Comparison of ENCODE assay signal across 23 mouse cellular contexts in the genomic region with DNA sequence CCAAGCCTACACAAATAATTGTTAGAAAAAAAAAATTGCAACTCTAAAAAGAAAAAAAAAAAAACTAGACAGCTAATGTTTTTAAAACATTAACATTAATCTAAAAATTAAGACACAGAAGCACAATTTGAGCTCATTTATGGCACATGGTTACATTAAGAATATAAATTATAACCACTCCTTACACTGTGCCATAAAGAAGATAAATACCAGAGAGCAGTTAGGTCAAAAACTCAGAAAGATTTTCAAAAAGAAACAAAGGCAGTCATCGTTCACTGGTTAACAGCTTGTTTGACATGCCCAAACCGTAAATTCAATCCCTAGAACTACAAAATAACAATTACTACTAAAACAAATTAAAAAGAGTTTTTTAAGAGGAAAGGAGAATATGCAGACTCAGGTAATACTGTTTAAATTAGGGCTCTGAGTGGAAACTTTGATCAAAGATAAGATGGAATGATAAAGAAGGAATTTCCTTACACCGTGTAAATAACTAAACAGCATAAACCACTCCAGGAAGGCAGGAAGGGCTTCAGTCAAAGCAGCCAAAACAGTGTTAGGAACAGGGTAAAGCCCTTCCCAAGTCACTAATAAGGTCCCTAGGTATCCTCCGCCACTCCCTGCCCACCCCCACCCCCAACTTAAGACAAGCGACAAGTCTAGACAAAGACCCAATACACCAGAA.
DNase-seq lines count a peak whose midpoint lies in the region; ATAC-seq and TF ChIP-seq lines count a peak whose summit lies in the region.
"Had no signal": no experiment of that assay in that cellular context is flagged by ENCODE, and none has a peak within 500 bp of the region (broad histone marks: within the 10 kb centered on the region; RNA-seq: fewer than 3 reads in every experiment).

No protein-coding gene starts in this region.

- no peak overlapping the region for H3K9ac ChIP-seq in kidney, embryonic 15.5 days
- H3K9ac ChIP-seq in kidney, postnatal 0 days (ENCODE audit: low read depth, low read length) = no peak overlapping the region
- no peak overlapping the region for H3K9ac ChIP-seq in lung, postnatal 0 days (replicated peaks; ENCODE audit: low read depth)
- H3K9ac ChIP-seq: embryonic facial prominence, embryonic 12.5 days; forebrain, embryonic 13.5 days; forebrain, embryonic 15.5 days had no signal

- H3K36me3 ChIP-seq in kidney, embryonic 15.5 days = no peaks in the 10 kb centered on the region
- no peaks in the 10 kb centered on the region for H3K36me3 ChIP-seq in kidney, postnatal 0 days (ENCODE audit: insufficient read depth, low read length)
- no peaks in the 10 kb centered on the region for H3K36me3 ChIP-seq in lung, postnatal 0 days (ENCODE audit: insufficient read depth, low read length)
- H3K36me3 ChIP-seq in limb, embryonic 10.5 days = no peaks in the 10 kb centered on the region
- H3K36me3 ChIP-seq: embryonic facial prominence, embryonic 12.5 days; forebrain, embryonic 15.5 days; G1E had no signal

- peak; percentile 52; the same call in 1 of the 2 replicates for TF ChIP-seq EP300 in lung, postnatal 0 days (IDR thresholded peaks at IDR 0.05)

- no peak for TF ChIP-seq CTCF in kidney, postnatal 0 days (IDR thresholded peaks at IDR 0.05; ENCODE audit: low read depth)
- no peak for TF ChIP-seq CTCF in lung, postnatal 0 days (IDR thresholded peaks at IDR 0.05)

- H3K27me3 ChIP-seq in kidney, embryonic 15.5 days = no peaks in the 10 kb centered on the region
- no peaks in the 10 kb centered on the region for H3K27me3 ChIP-seq in kidney, postnatal 0 days (ENCODE audit: insufficient read depth, low read length)
- no peaks in the 10 kb centered on the region for H3K27me3 ChIP-seq in lung, postnatal 0 days (replicated peaks; ENCODE audit: insufficient read depth, low read length)
- H3K27me3 ChIP-seq in limb, embryonic 10.5 days (ENCODE audit: low read depth, poor library complexity, severe bottlenecking) = no peaks in the 10 kb centered on the region
- H3K27me3 ChIP-seq: embryonic facial prominence, embryonic 12.5 days; forebrain, embryonic 13.5 days; forebrain, embryonic 15.5 days; Patski had no signal

- peak; percentile 49 for ATAC-seq in kidney, embryonic 15.5 days (replicated peaks; ENCODE audit: low FRiP score)
- no peak for ATAC-seq in kidney, postnatal 0 days (replicated peaks; ENCODE audit: low FRiP score, low read depth)
- no peak for ATAC-seq in lung, postnatal 0 days
- ATAC-seq: activated CD4-positive, CD25-positive, alpha-beta regulatory T cell, adult 4 months; forebrain, embryonic 13.5 days; forebrain, embryonic 15.5 days; Patski had no signal

- no peak overlapping the region for H3K4me2 ChIP-seq in kidney, embryonic 15.5 days
- no peak overlapping the region for H3K4me2 ChIP-seq in kidney, postnatal 0 days (ENCODE audit: low read length)
- no peak overlapping the region for H3K4me2 ChIP-seq in lung, postnatal 0 days (replicated peaks; ENCODE audit: low read depth, low read length)
- H3K4me2 ChIP-seq: embryonic facial prominence, embryonic 12.5 days; forebrain, embryonic 13.5 days; forebrain, embryonic 15.5 days had no signal

- WGBS in kidney, embryonic 15.5 days = 10% methylated on average over 5 of the region's 5 CpGs
- WGBS in kidney, postnatal 0 days = 11% methylated on average over 5 of the region's 5 CpGs
- WGBS in lung, postnatal 0 days = 19% methylated on average over 5 of the region's 5 CpGs
- WGBS in limb, embryonic 10.5 days = 15% methylated on average over 5 of the region's 5 CpGs

- H3K27ac ChIP-seq in kidney, embryonic 15.5 days = no peak overlapping the region
- no peak overlapping the region for H3K27ac ChIP-seq in kidney, postnatal 0 days
- H3K27ac ChIP-seq in lung, postnatal 0 days (ENCODE audit: low read length) = no peak overlapping the region
- peak overlapping the region; percentile 34; the same call in 1 of the 2 replicates for H3K27ac ChIP-seq in limb, embryonic 10.5 days
- H3K27ac ChIP-seq: embryonic facial prominence, embryonic 10.5 days; embryonic facial prominence, embryonic 12.5 days; forebrain, embryonic 13.5 days; forebrain, embryonic 15.5 days had no signal

- H3K4me3 ChIP-seq in kidney, embryonic 15.5 days (replicated peaks) = no peak overlapping the region
- no peak overlapping the region for H3K4me3 ChIP-seq in kidney, postnatal 0 days (replicated peaks; ENCODE audit: low read depth, low read length)
- no peak overlapping the region for H3K4me3 ChIP-seq in lung, postnatal 0 days (ENCODE audit: low read depth, low read length)
- H3K4me3 ChIP-seq in limb, embryonic 10.5 days = no peak overlapping the region
- H3K4me3 ChIP-seq: embryonic facial prominence, embryonic 10.5 days; embryonic facial prominence, embryonic 12.5 days; forebrain, embryonic 13.5 days; forebrain, embryonic 15.5 days had no signal

- no peak for DNase-seq in kidney, adult 8-10 months
- peak; percentile 68 for DNase-seq in kidney, postnatal 0 days (ENCODE audit: low spot score)
- DNase-seq in kidney, postnatal 10 days = no peak
- DNase-seq in lung, postnatal 0 days (ENCODE audit: low spot score) = no peak
- no peak for DNase-seq in lung, postnatal 4 days
- DNase-seq in limb, embryonic 10.5 days (ENCODE audit: low spot score) = no peak
- no peak for DNase-seq in urinary bladder, postnatal 4 days (ENCODE audit: low spot score in 2 of 2)
- DNase-seq: adrenal gland, adult 8-10 months; adrenal gland, postnatal 14 days; adrenal gland, postnatal 36 days; cerebellum, adult 11-12 months; cerebellum, adult 2 months; cerebellum, adult 9-10 months; cerebellum, postnatal 10 days; cerebellum, postnatal 25 days had no signal

- no peaks in the 10 kb centered on the region for H3K9me3 ChIP-seq in kidney, embryonic 15.5 days (replicated peaks)
- H3K9me3 ChIP-seq in kidney, postnatal 0 days (replicated peaks; ENCODE audit: low read length) = no peaks in the 10 kb centered on the region
- H3K9me3 ChIP-seq in lung, postnatal 0 days (ENCODE audit: low read length) = no peaks in the 10 kb centered on the region
- H3K9me3 ChIP-seq in limb, embryonic 10.5 days (replicated peaks) = no peaks in the 10 kb centered on the region
- H3K9me3 ChIP-seq: embryonic facial prominence, embryonic 12.5 days; forebrain, embryonic 15.5 days; G1E had no signal

- peaks cover 21% of the 10 kb centered on the region for H3K4me1 ChIP-seq in kidney, embryonic 15.5 days
- no peaks in the 10 kb centered on the region for H3K4me1 ChIP-seq in kidney, postnatal 0 days (replicated peaks; ENCODE audit: insufficient read depth, low read length)
- H3K4me1 ChIP-seq in lung, postnatal 0 days (ENCODE audit: insufficient read depth, low read depth, low read length) = peaks cover 6% of the 10 kb centered on the region; the same call in 1 of the 2 replicates
- peaks cover 28% of the 10 kb centered on the region for H3K4me1 ChIP-seq in limb, embryonic 10.5 days
- H3K4me1 ChIP-seq: forebrain, embryonic 15.5 days had no signal
